Mouse (Mus musculus): ENCODE results near the gene Elavl4. TPM values are rescaled to one million over a fixed set of nuclear protein-coding genes. Genes with fewer than 3 reads are reported as not detected.

Gene Elavl4
- 325 and 335 TPM in 2 replicates for polyA plus RNA-seq (2014; fragmentation: Nextera tagmentation; extraction: Ambion mirVana)

GRCm38 (mm10) chr4:110351178-110352000, at the start of gene Elavl4:
TSS of gene Elavl4 (minus strand) at chr4:110351909.
- no peaks in the 10 kb centered on the region for H3K9me3 ChIP-seq (ENCODE audit: control insufficient read depth, low read length)
- under 1% methylated on average over 70 of the region's 75 CpGs for WGBS
- no peaks in the 10 kb centered on the region for H3K4me1 ChIP-seq (replicated peaks; ENCODE audit: control insufficient read depth, insufficient read depth, low read length)
- H3K27me3 ChIP-seq (ENCODE audit: control insufficient read depth, insufficient read depth, low read length): no peaks in the 10 kb centered on the region
- peak within 1 kb of the TSS; percentile 67 for H3K4me2 ChIP-seq (replicated peaks; ENCODE audit: low read depth, low read length)
- peak within 1 kb of the TSS; percentile 84 for H3K9ac ChIP-seq (ENCODE audit: low read depth, low read length)
- DNase-seq (ENCODE audit: low spot score): peak; percentile 95
- peak; percentile 96 for ATAC-seq (ENCODE audit: low FRiP score)
- peak within 1 kb of the TSS; percentile 69 for H3K4me3 ChIP-seq (ENCODE audit: low read depth, low read length)
- no peaks in the 10 kb centered on the region for H3K36me3 ChIP-seq (ENCODE audit: control insufficient read depth, insufficient read depth, low read length)
- H3K27ac ChIP-seq (ENCODE audit: low read depth, low read length): peak within 1 kb of the TSS; percentile 80

- H3K9me3 ChIP-seq (ENCODE audit: control insufficient read depth, low read length): no peaks in the 10 kb centered on the region
- DNase-seq (ENCODE audit: low spot score) (peak; percentile 91), ATAC-seq (ENCODE audit: low FRiP score) (peak; percentile 99)
- H3K9ac ChIP-seq (ENCODE audit: low read depth, low read length): peak within 1 kb of the TSS; percentile 65
- 0 out of 2 replicates have a peak, but pooled peaks cover 2% of the 10 kb centered on the region for H3K4me1 ChIP-seq (replicated peaks; ENCODE audit: control insufficient read depth, insufficient read depth, low read length)
- no peaks in the 10 kb centered on the region for H3K36me3 ChIP-seq (ENCODE audit: control insufficient read depth, insufficient read depth, low read length)
- H3K27ac ChIP-seq (ENCODE audit: low read depth, low read length): no peak within 1 kb of the TSS
- H3K27me3 ChIP-seq (ENCODE audit: control insufficient read depth, insufficient read depth, low read length): no peaks in the 10 kb centered on the region
- peak within 1 kb of the TSS; percentile 52 for H3K4me2 ChIP-seq (replicated peaks; ENCODE audit: low read depth, low read length)
- H3K4me3 ChIP-seq (ENCODE audit: low read depth, low read length): peak within 1 kb of the TSS; percentile 52
- WGBS: under 1% methylated on average over 27 of the region's 27 CpGs
Observed at GRCm38 (mm10) chr4:110397618-110398045, 45.9 kb upstream of the Elavl4 start, which contains the start of gene Agbl4. TSS of gene Agbl4 (plus strand) at chr4:110397661.

- H3K27me3 ChIP-seq (ENCODE audit: control insufficient read depth, insufficient read depth, low read length): no peaks in the 10 kb centered on the region
- no peak overlapping the region for H3K9ac ChIP-seq (ENCODE audit: low read depth, low read length)
- no peaks in the 10 kb centered on the region for H3K36me3 ChIP-seq (ENCODE audit: control insufficient read depth, insufficient read depth, low read length)
- no peak overlapping the region for H3K4me2 ChIP-seq (replicated peaks; ENCODE audit: low read depth, low read length)
- no peaks in the 10 kb centered on the region for H3K9me3 ChIP-seq (ENCODE audit: control insufficient read depth, low read length)
- H3K27ac ChIP-seq (ENCODE audit: low read depth, low read length): no peak overlapping the region
- H3K4me3 ChIP-seq (ENCODE audit: low read depth, low read length): no peak overlapping the region
- H3K4me1 ChIP-seq (replicated peaks; ENCODE audit: control insufficient read depth, insufficient read depth, low read length): 0 out of 2 replicates have a peak, but pooled peaks cover 2% of the 10 kb centered on the region
- ATAC-seq (ENCODE audit: low FRiP score) (no peak), DNase-seq (ENCODE audit: low spot score) (no peak)
- WGBS: 84% methylated on average over 5 of the region's 5 CpGs
Observed at GRCm38 (mm10) chr4:110396221-110396620, 44.5 kb upstream of the Elavl4 start.

- WGBS: 67% methylated on average over 2 of the region's 2 CpGs
- Histone ChIP-seq H3K4me2 (replicated peaks; ENCODE audit: low read depth, low read length) (no peak overlapping the region), H3K27me3 (ENCODE audit: control insufficient read depth, insufficient read depth, low read length) (no peaks in the 10 kb centered on the region), H3K9me3 (ENCODE audit: control insufficient read depth, low read length) (no peaks in the 10 kb centered on the region), H3K4me1 (replicated peaks; ENCODE audit: control insufficient read depth, insufficient read depth, low read length) (no peaks in the 10 kb centered on the region), H3K9ac (ENCODE audit: low read depth, low read length) (no peak overlapping the region), H3K27ac (ENCODE audit: low read depth, low read length) (no peak overlapping the region), H3K4me3 (ENCODE audit: low read depth, low read length) (no peak overlapping the region), H3K36me3 (ENCODE audit: control insufficient read depth, insufficient read depth, low read length) (no peaks in the 10 kb centered on the region)
- ATAC-seq (ENCODE audit: low FRiP score) (peak; percentile 38; the same call in 1 of the 2 replicates), DNase-seq (ENCODE audit: low spot score) (no peak)
Observed at GRCm38 (mm10) chr4:110360568-110360967, 8.9 kb upstream of the Elavl4 start.

- Histone ChIP-seq H3K9ac (ENCODE audit: low read depth, low read length) (peak overlapping the region; percentile 84), H3K27ac (ENCODE audit: low read depth, low read length) (peak overlapping the region; percentile 80; the same call in 1 of the 2 replicates), H3K36me3 (ENCODE audit: control insufficient read depth, insufficient read depth, low read length) (no peaks in the 10 kb centered on the region), H3K4me2 (replicated peaks; ENCODE audit: low read depth, low read length) (peak overlapping the region; percentile 67), H3K9me3 (ENCODE audit: control insufficient read depth, low read length) (no peaks in the 10 kb centered on the region), H3K4me3 (ENCODE audit: low read depth, low read length) (peak overlapping the region; percentile 69), H3K4me1 (replicated peaks; ENCODE audit: control insufficient read depth, insufficient read depth, low read length) (no peaks in the 10 kb centered on the region), H3K27me3 (ENCODE audit: control insufficient read depth, insufficient read depth, low read length) (no peaks in the 10 kb centered on the region)
- DNase-seq (ENCODE audit: low spot score): no peak
- ATAC-seq (ENCODE audit: low FRiP score): peak; percentile 17
- WGBS: 8% methylated on average over 5 of the region's 5 CpGs
Observed at GRCm38 (mm10) chr4:110352001-110352369, 276 bp upstream of the Elavl4 start.

- Histone ChIP-seq H3K4me1 (replicated peaks; ENCODE audit: control insufficient read depth, insufficient read depth, low read length) (no peaks in the 10 kb centered on the region), H3K9ac (ENCODE audit: low read depth, low read length) (peak overlapping the region; percentile 84), H3K4me2 (replicated peaks; ENCODE audit: low read depth, low read length) (peak overlapping the region; percentile 67), H3K9me3 (ENCODE audit: control insufficient read depth, low read length) (no peaks in the 10 kb centered on the region), H3K27ac (ENCODE audit: low read depth, low read length) (peak overlapping the region; percentile 80; the same call in 1 of the 2 replicates), H3K36me3 (ENCODE audit: control insufficient read depth, insufficient read depth, low read length) (no peaks in the 10 kb centered on the region), H3K27me3 (ENCODE audit: control insufficient read depth, insufficient read depth, low read length) (no peaks in the 10 kb centered on the region), H3K4me3 (ENCODE audit: low read depth, low read length) (peak overlapping the region; percentile 69)
- 7% methylated on average over 6 of the region's 6 CpGs for WGBS
- DNase-seq (ENCODE audit: low spot score): no peak
- ATAC-seq (ENCODE audit: low FRiP score): peak; percentile 10
Observed at GRCm38 (mm10) chr4:110350856-110351177, 892 bp downstream of the Elavl4 start.

- H3K27me3 ChIP-seq (ENCODE audit: control insufficient read depth, insufficient read depth, low read length): no peaks in the 10 kb centered on the region
- H3K4me3 ChIP-seq (ENCODE audit: low read depth, low read length): no peak overlapping the region
- no peaks in the 10 kb centered on the region for H3K36me3 ChIP-seq (ENCODE audit: control insufficient read depth, insufficient read depth, low read length)
- no peak overlapping the region for H3K27ac ChIP-seq (ENCODE audit: low read depth, low read length)
- no peaks in the 10 kb centered on the region for H3K4me1 ChIP-seq (replicated peaks; ENCODE audit: control insufficient read depth, insufficient read depth, low read length)
- no peak overlapping the region for H3K4me2 ChIP-seq (replicated peaks; ENCODE audit: low read depth, low read length)
- ATAC-seq (ENCODE audit: low FRiP score): no peak
- no peak for DNase-seq (ENCODE audit: low spot score)
- H3K9me3 ChIP-seq (ENCODE audit: control insufficient read depth, low read length): no peaks in the 10 kb centered on the region
- WGBS: 62% methylated on average over 3 of the region's 3 CpGs
- no peak overlapping the region for H3K9ac ChIP-seq (ENCODE audit: low read depth, low read length)
Observed at GRCm38 (mm10) chr4:110323912-110324311, 27.8 kb downstream of the Elavl4 start.

GRCm38 (mm10) chr4:110312126-110312525, 39.6 kb downstream of the Elavl4 start:
- Histone ChIP-seq H3K36me3 (ENCODE audit: control insufficient read depth, insufficient read depth, low read length) (no peaks in the 10 kb centered on the region), H3K9me3 (ENCODE audit: control insufficient read depth, low read length) (no peaks in the 10 kb centered on the region), H3K4me2 (replicated peaks; ENCODE audit: low read depth, low read length) (no peak overlapping the region), H3K4me1 (replicated peaks; ENCODE audit: control insufficient read depth, insufficient read depth, low read length) (no peaks in the 10 kb centered on the region), H3K27ac (ENCODE audit: low read depth, low read length) (peak overlapping the region; percentile 17; the same call in 1 of the 2 replicates), H3K27me3 (ENCODE audit: control insufficient read depth, insufficient read depth, low read length) (no peaks in the 10 kb centered on the region), H3K9ac (ENCODE audit: low read depth, low read length) (no peak overlapping the region), H3K4me3 (ENCODE audit: low read depth, low read length) (no peak overlapping the region)
- ATAC-seq (ENCODE audit: low FRiP score) (peak; percentile 81), DNase-seq (ENCODE audit: low spot score) (peak; percentile 29)
- 7% methylated on average over 1 of the region's 1 CpGs for WGBS

GRCm38 (mm10) chr4:110306972-110307371, 44.7 kb downstream of the Elavl4 start:
- H3K4me2 ChIP-seq (replicated peaks; ENCODE audit: low read depth, low read length): no peak overlapping the region
- WGBS: 51% methylated on average over 5 of the region's 5 CpGs
- H3K36me3 ChIP-seq (ENCODE audit: control insufficient read depth, insufficient read depth, low read length): no peaks in the 10 kb centered on the region
- no peaks in the 10 kb centered on the region for H3K9me3 ChIP-seq (ENCODE audit: control insufficient read depth, low read length)
- H3K27me3 ChIP-seq (ENCODE audit: control insufficient read depth, insufficient read depth, low read length): no peaks in the 10 kb centered on the region
- no peak overlapping the region for H3K9ac ChIP-seq (ENCODE audit: low read depth, low read length)
- H3K27ac ChIP-seq (ENCODE audit: low read depth, low read length): no peak overlapping the region
- no peak overlapping the region for H3K4me3 ChIP-seq (ENCODE audit: low read depth, low read length)
- DNase-seq (ENCODE audit: low spot score): no peak
- no peak for ATAC-seq (ENCODE audit: low FRiP score)
- no peaks in the 10 kb centered on the region for H3K4me1 ChIP-seq (replicated peaks; ENCODE audit: control insufficient read depth, insufficient read depth, low read length)
